Mouse (Mus musculus) heart, postnatal 0 days (tissue): ENCODE data around the gene Olfr247.

Experiments
- CTCF ChIP-seq: IDR thresholded peaks from 2 replicates; pipeline ENCODE4 v1.5.1; 2016; ENCODE audit warnings: antibody characterized with exemption, control low read depth, low read depth
- EP300 ChIP-seq: IDR thresholded peaks from 2 replicates; pipeline ENCODE4 v1.6.1; 2016; ENCODE audit warnings: antibody characterized with exemption, low read depth

- no peak for TF ChIP-seq CTCF
- TF ChIP-seq EP300 = no peak
Measured at GRCm38 (mm10) chr10:129949000-129949399, 26.9 kb downstream of the Olfr247 start, which contains the start of gene Olfr818.
